Mouse (Mus musculus): ENCODE measurements around the gene Sept9.

Gene Sept9

DNA sequence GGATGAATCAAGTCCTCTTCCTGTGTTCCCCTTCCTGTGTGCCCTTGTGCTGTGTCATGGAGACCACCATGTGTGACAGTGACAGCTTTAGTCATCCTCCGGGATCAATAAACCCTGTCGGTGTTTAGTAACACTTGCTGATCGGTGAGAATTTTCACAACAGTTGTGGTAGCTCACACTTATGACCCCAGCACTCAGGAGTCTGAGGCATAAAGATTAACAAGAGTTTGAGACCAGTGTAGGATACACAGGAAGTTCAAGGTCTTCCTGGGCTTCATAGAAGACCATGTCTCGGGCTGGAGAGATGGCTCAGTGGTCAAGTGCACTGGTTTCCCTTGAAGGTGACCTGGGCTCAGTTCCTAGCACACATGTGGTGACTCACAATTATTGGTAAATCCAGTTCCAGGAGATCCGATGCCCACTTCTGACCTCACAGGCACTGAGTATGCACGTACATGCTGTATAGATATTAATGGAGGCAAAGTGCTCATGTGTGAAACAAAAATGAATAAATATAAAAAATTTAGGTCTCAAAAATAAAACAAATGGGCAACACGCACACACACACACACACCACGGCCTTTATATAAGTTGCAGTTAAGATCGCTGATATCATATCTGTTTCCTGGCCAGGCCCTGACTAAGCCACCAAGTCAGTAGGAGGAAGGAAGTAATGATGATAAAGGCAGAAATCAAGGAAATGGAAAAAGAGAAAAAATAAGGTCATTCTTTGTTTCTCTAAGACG is 43.1 kb downstream of the Sept9 start:
- in situ Hi-C loops (cut with MboI, MseI), result loop anchor here in 1 of 2 experiments (10.0 kb wide), 1 partner anchor 1922 kb away; no protein-coding TSS in a partner anchor

DNA sequence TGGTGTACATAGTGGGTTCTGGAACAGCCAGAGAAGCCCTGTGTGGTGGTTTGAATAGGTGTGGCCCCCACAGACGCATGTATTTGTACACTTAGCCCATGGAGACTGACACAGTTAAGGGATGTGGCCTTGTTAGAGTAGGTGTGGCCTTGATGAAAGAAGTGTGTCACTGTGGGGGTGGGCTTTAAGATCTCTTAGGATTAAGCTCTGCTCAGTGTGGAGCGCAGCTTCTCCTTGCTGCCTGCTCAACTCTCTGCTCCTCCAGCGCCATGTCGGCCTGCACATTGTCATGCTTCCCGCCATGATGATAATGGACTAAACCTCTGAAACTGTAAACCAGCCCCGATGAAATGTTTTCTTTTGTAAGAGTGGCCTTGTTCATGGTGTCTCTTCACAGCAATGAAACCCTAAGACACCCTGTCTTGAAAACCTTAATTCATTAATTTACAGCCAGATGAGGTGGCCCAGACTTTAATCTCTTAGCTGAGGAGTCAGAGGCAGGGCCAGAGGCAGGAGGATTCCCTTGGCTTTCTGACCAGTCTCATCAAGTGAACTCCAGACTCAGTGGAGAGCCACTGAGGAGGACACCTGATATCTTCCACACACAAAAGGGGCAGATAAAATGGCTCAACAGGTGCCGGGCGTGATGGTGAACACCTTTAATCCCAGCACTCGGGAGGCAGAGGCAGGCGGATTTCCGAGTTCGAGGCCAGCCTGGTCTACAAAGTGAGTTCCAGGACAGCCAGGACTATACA is 44.3 kb downstream of the Sept9 start:
- in situ Hi-C loops (cut with MboI, MseI), result loop anchor here in 1 of 2 experiments (10.0 kb wide), 1 partner anchor 1921 kb away; no protein-coding TSS in a partner anchor

DNA sequence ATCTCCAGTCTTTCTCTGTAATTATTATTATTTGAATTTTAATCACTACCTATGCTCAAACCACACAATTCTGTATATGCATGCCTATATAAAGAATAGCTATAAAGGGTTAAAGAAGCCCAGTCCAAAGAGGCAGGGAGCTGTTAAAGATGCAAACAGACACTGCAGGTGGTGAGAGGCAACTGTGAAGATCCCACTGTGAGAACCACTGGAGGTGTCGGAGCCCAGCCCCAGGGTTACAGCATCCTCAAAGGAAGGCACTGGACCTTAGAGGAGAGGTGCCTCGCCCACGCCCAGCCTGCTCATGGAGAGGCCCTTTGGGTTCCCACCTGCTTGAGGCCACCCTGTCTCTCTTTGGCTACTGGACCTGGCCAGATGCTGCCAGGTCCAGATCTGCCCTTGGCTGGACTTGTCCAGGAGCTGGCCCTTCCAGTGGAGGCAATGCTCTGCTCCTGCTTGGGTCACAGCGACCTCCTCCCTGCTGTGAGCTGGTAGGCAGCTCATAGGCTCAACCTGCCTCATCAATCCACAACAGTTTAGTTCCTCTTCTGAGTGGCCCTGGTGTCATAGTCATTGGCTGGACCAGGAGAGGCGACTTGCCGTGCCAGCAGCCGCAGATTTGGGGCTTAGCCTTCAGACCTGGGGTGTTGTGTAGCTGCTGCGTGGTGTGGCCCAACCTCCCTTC is 45.7 kb downstream of the Sept9 start:
- in situ Hi-C loops (cut with MboI, MseI), result loop anchor here (5.0 to 10.0 kb wide), 2 partner anchors 62 to 1920 kb away; no protein-coding TSS in a partner anchor

DNA sequence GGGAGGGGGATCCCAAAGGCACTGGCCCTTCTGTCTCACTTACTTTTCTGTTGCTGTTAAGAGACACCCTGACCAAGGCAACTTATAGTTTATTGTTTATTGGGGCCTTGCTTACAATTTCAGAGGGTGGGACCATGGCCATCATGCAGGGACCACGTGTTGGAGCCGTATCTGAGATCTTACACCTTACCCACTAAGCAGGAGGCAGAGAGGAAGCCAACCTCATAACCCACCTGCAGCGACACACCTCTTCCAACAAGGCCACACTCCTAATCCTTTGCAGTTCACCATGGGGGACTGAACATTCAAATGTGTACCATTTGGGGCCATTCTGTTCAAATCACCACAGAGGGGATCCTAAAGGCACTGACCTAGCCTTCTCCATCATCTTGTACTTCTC is 46.4 kb downstream of the Sept9 start:
- in situ Hi-C loops (cut with MboI, MseI), result loop anchor here (5.0 to 10.0 kb wide), 2 partner anchors 61 to 1919 kb away; no protein-coding TSS in a partner anchor

DNA sequence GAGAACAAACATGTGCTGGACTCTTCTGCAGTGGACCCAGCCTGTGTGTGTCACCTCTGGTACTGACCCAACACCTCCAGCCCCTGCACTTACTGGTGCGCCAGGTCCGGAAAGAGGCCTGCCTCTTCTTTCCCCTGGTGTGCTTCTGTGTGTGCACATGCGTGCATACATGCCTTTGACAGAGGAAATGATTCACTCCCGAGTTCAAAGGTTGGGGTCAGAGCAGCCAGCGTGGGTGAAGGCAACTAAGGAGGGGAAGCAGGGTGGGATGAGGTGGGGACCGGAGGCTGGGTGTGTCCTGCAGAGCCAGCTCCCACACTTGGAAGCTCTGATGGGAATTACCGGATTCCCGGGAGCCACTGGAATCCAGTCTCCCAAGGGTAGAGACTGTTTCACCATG is 46.8 kb downstream of the Sept9 start:
- in situ Hi-C loops (cut with MboI, MseI), result loop anchor here (5.0 to 10.0 kb wide), 2 partner anchors 61 to 1919 kb away; no protein-coding TSS in a partner anchor

DNA sequence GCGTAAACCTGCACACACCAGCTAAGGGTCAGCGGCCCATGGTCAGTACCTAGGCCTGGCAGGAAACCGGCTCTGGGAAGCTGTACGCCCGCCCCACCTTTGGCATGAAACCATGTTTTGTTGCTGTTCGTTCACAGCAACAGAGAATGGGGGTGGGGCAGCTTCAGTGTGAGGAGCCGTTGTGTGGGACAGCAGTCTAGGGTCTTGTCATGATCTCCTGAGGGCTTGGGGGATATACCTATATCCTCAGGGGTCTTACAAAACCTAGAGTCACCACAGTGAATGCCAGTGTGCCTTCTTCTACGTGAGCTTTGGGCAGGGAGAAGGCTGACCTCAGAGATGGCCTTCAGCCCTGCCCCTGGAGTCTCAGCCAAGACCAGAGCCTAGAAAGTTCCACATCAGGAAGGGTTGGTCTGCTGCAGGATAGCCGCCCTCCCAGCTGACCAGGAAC is 47.5 kb downstream of the Sept9 start:
- in situ Hi-C loops (cut with MboI, MseI), result loop anchor here (5.0 to 10.0 kb wide), 2 partner anchors 60 to 1918 kb away; no protein-coding TSS in a partner anchor

DNA sequence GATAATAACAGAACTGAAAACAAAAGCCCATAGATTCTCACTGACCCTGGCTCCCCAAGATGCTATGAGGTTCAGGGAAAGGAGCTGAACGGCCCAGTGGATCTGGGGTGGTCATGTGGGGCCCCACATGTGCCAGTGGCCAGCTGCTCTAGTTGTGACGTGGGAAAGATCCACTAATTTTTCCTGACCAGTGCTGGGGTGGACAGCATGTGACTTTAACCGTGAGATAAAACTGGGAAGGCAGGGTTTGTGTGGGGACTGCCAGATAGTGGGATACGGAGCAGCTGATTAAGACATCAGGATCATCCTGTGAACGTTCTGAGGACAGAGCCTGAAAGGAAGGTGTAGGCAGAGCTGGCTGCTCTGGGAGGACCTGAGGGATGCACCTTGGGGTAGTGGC is 48.1 kb downstream of the Sept9 start:
- in situ Hi-C loops (cut with MboI, MseI), result loop anchor here (5.0 to 10.0 kb wide), 2 partner anchors 60 to 1917 kb away; no protein-coding TSS in a partner anchor

DNA sequence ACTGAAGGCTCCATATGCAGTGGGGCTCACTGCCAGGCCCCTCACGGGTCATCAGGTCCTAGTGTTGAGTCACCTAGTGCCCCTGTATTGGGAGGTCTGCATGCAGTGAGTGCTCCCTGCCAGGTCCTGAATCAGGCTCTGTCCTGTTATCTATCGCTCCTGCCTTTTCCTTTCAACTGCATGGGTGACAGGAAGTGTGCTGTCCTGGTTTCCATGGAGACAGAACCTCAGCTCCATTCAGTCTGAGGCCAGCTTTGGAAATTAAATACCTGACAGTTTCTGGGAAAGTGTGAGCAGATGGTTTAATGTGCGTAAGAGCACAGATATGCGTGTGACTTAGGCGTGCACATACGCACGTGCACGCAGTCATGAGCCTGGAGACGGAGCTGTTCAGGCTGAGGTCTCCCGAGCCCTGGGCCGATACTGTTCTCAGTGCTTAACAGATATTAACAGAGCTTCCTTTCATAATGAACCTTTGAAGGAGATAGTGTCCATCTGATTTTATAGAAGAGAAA is 49.3 kb downstream of the Sept9 start:
- in situ Hi-C loops (cut with MboI, MseI), result loop anchor here (5.0 to 10.0 kb wide), 2 partner anchors 59 to 1916 kb away; no protein-coding TSS in a partner anchor

DNA sequence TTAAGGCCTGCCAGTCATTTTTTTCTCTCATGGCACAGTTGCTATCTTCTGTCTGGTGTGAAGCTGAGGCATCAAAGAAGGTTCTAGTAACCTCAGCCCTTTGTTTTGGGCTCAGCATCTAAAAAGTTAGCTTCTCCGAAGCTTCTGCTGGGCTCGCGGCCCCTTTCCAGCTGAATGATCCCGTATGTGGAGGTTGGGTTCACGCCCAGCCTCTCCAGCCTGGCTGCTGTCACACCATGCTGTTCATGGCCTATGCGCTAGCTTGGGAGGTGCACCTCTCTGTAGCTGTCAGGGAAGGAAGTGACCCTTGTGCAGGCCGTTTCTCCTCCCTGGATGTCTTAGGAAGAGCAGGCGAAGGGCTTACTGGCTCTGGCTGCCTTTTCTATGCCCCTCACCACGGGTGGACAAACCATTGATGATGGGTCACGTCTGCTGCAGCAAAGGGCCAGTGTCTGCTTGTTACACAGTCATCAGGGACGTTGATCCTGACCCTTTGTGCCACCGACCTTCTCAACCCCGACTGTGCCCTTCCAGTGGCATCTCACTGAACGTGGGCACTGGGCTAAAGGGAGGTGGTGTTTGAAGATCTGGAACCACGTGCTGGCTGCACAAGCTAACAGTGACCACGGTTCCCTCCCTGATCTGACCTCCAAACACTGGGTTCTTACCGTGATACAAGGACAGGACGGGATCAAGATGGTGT is 50.0 kb downstream of the Sept9 start:
- in situ Hi-C loops (cut with MboI, MseI), result loop anchor here (5.0 to 10.0 kb wide), 2 partner anchors 58 to 1915 kb away; no protein-coding TSS in a partner anchor

DNA sequence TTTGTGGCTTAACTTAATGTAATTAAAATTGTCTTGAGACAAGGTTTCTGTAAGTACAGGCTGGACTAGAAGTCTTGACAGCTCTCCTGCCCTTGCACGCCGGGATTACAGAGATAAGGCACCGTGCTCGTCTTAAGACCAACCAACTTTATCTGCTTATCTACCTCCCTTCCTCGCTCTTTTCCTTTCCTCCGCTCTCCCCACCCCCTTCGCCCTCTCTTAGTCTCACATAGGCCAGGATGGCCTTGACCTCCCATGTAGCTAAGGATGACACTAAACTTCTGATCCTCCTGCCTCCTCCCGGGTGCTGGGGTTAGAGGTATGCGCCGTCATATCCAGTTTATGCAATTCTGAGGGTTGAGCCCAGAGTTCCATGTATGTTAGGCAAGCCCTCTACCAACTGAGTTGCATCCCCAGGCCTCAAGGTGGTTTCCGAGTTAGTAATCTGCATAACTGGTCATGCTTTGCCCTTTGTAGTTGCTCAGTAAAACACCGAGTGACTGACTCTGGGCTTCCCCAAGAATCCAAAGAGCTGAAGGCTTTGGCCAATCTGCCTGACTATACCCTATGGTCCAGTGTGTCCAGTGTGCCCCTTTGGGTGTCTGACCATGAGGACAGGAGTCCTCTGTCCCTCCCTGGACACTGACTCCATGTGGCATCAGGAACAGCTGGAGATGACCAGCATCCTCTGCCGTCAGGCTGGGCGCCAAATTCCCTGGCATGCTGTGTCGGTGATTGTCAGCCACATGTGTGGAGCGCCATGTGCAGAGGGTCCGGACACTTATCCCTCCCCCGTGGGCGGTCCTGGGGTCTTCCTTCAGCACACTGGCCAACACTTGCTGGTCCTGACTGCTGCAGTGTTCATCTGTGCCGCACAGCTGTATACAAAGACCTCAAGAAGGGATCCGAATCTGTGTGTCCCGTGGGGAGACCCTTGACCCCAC is 50.8 kb downstream of the Sept9 start:
- in situ Hi-C loops (cut with MboI, MseI), result loop anchor here (5.0 to 10.0 kb wide), 2 partner anchors 57 to 1915 kb away; no protein-coding TSS in a partner anchor

DNA sequence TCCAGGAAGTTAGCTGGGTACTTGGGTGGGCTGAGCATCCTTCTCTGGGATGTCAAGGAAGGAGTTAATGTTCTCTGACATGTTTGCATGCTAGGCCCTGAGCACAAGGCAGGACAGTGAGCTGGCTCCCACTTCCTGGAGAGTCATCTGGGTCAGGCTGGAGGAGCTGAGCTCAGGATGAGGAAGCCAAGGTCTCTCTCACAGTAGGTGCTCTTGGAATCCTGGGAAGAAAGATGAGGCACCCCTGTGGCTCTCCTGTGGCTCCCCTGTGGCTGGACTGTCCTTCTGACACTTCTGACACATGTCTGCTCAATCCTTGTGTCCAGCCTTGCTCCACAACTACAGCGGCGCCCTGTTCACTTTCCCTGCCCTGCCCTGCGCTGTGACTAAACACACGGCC is 52.3 kb downstream of the Sept9 start:
- in situ Hi-C loops (cut with MboI, MseI), result no loop called here

DNA sequence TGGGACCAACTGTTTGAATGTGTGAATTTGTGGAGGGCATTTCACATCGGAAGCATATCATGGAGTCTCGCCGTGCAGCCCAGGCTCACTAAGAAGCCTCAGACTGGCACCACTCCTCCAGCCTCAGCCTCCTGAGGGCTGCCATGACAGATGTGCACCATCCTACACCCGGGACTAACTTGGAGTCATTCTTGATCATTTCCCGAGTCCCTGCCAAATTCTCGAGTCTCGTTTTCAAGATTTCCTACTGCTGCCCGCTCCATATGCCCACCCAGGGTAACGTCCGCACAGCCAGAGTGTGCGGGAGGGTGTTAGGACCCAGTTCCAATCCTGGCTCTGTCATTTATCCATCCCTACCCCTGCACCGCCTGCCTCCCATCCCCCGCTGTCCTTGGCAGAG is 53.4 kb downstream of the Sept9 start:
- in situ Hi-C loops (cut with MboI, MseI), result no loop called here

DNA sequence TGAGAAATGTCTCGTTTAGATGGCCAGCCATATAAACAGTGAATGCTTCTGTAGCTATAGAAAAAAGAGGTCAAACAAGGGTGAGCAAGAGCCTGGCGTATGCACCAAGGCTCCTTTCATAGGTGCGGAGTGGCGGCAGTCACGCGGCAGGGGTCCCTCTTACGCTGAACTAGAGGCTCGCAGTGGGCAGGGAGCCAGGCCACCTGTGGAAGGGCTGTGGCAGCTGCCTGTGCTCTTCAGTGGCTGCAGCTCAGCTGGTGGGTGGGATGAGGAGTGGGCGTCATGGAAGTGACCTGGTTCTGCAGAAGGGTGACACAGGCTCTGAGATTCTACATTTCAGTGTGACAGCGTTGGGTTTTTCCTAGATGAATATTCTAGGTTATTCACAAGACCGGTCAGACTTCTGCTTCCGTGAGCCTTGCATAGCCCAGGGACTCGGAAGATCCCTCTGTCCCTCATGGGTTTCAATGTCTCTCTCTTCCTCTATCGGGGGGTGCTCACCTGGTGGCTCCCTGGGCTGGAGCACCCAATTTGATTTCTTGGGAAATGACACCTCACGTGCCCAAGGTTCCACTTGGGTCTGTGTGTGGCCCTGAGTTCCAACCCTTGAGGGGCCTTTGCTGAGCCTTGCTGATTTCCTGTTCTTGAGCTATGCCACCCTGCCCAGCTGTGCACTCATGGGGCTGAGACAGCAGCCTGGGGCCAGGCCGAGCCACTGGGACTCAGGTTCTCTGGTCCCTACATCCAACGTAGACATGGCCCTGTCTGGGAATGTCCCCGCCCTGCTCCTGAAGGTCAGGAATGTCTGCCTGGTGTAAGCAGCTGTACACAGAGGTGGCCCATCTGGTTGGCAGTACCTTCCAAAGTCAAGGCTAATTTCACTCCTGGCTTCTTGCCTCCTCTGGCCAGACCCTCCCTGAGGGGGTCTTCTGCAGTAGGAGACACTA is 55.0 kb downstream of the Sept9 start:
- in situ Hi-C loops (cut with MboI, MseI), result no loop called here

DNA sequence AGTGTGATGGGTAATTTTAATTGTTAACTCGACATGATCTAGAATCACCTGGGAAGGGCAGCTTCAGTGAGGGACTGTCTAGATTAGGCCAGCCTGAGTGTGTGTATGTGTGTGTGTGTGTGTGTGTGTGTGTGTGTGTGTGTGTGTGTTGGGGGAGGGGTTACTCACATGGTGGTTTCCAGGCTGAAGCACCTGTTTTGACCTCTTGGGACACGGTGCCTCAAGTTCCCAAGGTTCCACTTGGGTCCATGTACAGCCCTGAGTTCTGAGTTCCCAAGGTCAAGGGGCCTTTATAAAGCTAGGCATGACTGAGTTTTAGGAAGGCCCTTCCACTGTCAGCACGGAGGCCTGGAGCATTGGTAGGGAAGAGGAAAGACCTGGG is 55.6 kb downstream of the Sept9 start:
- in situ Hi-C loops (cut with MboI, MseI), result no loop called here

DNA sequence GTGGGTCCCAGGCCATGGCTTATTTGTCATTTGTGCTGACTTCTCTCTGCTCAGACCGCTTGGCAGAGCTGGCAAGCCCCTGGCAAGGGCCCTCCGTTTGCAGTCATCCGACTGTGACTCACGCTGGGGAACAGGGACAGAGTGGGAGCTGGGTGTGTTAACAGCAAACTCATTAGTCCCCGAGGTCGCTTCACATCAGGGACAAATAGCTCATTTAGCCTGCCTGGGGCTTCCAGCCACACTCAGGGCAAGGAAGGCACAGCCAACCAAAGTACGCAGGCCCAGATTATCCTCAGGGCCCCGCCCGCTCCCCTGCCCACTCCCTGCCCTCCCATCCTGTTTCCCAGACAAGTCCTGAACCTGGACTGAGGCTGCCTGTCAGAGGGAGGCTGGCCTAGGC is 56.6 kb downstream of the Sept9 start:
- in situ Hi-C loops (cut with MboI, MseI), result no loop called here

DNA sequence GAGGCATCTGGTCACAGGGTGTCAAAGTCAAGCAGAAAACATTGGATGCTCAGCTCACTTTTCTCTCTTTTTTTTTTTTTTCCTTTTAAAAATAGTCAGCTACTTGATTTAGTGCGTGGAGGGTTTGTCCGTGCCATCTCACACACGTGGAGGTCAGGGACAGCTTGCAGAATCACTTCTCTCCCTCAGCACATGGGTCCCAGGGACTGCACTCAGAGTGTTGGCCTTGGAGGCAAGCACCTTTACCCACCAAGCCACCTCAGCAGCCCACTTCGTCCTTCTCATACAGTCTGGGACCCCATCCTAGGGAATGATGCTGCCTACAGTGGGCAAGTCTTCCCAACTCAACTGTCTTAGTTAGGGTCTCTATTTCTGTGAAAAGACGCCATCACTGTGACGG is 57.4 kb downstream of the Sept9 start:
- in situ Hi-C loops (cut with MboI, MseI), result no loop called here

DNA sequence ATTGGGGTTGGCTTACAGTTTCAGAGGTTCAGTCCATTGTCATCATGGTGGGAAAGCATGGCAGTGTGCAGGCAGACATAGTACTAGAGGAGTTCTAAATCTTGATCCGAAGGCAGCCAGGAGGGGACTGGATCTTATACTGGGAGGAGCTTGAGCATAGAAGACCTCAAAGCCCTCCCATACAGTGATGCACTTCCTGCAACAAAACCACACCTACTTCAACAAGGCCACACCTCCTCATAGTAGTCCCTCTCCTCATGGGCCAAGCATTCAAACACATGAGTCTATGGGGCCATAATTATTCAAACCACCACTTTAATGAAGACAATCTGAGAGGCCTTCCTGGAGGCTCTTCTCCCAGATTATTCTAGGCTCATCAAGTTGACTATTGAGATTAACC is 57.8 kb downstream of the Sept9 start:
- in situ Hi-C loops (cut with MboI, MseI), result no loop called here

DNA sequence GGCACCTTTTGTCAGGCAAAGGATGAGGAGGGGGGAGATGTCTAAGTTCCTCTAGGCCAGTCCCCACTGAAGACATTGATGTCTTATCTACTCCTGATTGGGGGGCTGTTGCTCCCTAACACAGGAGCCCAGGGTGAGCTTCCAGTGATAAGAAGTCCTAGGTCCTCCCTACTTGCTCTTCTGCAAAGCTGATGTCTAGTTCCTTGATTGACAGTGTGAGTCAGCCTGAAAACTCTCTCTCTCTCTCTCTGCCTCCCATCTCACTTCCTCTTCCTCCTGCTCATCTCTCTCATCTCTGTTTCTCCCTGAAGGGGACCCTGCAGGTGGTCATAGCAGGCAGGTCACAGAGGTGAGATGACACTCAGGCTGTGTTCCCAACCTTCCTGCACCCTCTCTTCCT is 58.4 kb downstream of the Sept9 start:
- in situ Hi-C loops (cut with MboI, MseI), result no loop called here
